Mouse (Mus musculus) erythroblast, embryonic 14.5 days (primary cell): Measurements from ENCODE around the gene Abhd15.

Source experiments
- GATA1 ChIP-seq: IDR thresholded peaks from 2 replicates; pipeline ENCODE4 v1.6.1; 2012; ENCODE audit warnings: low read length, inconsistent platforms, mixed read lengths
- TAL1 ChIP-seq: IDR thresholded peaks from 3 replicates; pipeline ENCODE4 v1.6.1; 2012; ENCODE audit warnings: low read length, inconsistent platforms, mixed read lengths

DNA sequence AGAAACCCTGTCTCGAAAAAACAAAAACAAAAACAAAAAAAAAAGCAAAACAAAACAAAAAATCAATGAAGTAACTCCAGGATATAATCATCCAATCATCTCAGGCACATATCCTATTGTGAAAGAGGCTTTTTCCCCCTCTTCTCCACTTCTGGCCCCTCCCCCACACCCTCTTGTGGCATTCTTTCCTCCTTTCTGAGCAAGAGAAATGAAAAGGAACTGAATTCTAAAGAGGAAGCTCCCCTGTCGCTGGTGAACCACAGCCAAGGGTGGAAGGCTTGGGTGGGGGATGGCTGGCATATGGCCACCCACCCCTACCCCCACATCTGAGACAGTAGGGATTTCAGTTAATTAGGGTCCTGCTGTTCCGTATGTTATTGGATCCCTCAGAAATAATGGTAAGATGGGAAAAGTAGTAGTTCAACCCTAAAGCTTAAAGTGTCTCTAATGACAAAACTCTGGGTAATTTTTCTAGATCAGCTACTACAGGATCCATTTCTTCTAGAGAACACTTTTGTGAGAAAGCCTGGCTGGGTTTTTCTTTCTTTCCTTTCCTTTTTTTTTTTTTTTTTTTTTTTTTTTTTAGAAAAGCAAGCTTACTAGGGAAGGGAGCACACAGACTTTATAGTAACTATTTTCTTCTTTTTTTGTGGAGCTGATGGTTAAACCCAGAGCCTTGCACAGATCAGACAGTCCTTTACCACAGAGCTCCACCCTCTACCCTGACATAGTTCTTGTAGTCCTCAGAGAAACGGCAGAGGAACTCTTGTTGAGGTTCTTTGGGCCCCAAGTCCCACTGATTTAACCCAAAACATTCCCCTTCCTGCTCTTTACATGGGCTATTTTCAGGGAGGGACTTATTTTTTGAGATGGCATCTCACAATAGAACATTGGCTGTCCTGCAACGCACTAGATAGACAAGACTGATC, 5.9 kb downstream of the Abhd15 start:
- TF ChIP-seq GATA1 = no peak
- TF ChIP-seq TAL1 = no peak
